Comparison of ENCODE assay signal across 8 mouse cellular contexts in the genomic region with DNA sequence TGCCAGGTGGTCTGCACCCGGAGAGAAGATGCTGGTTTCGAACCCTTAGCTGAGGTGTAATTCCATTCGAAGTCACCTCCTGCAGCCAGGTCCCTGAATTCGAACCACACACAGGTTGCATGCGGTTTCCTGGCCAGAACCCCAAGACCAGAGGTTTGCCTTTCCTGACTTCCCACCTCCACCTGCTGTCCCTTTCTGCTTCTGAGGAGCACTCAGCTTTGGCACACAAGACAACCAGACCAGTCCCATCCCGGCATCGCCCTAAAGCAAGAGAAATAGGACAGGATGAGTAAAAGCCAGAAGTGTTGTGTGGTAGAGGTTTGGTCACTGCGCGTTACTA. TPM values are rescaled to one million over a fixed set of nuclear protein-coding genes. Genes with fewer than 3 reads are reported as not detected.
DNase-seq lines count a peak whose midpoint lies in the region; ATAC-seq and TF ChIP-seq lines count a peak whose summit lies in the region.

No protein-coding gene starts in this region.

- peak overlapping the region; percentile 75 to 100 for H3K4me3 ChIP-seq in heart, embryonic 14.5 days (ENCODE audit: control insufficient read depth in 1 of 2, insufficient read depth in 1 of 2, low read depth in 1 of 2, low read length in 2 of 2)
- peak overlapping the region; percentile 85 for H3K4me3 ChIP-seq in ES-Bruce4 (ENCODE audit: low read depth, low read length)
- H3K4me3 ChIP-seq in hindbrain, embryonic 11.5 days (ENCODE audit: low read depth, low read length): peak overlapping the region; percentile 72
- peak overlapping the region; percentile 74 for H3K4me3 ChIP-seq in midbrain, embryonic 12.5 days

- no peaks in the 10 kb centered on the region for H3K36me3 ChIP-seq in heart, embryonic 14.5 days (ENCODE audit: control insufficient read depth, insufficient read depth, low read length)
- no peaks in the 10 kb centered on the region for H3K36me3 ChIP-seq in ES-Bruce4 (ENCODE audit: control insufficient read depth, insufficient read depth, low read length, poor library complexity, severe bottlenecking)
- no peaks in the 10 kb centered on the region for H3K36me3 ChIP-seq in hindbrain, embryonic 11.5 days (ENCODE audit: control insufficient read depth, insufficient read depth, low read length)
- no peaks in the 10 kb centered on the region for H3K36me3 ChIP-seq in midbrain, embryonic 12.5 days

- no peak for DNase-seq in heart, adult 11 months
- no peak for DNase-seq in hindbrain, embryonic 11.5 days (ENCODE audit: low spot score)
- no peak for DNase-seq in adrenal gland, postnatal 36 days
- no peak for DNase-seq in frontal cortex, postnatal 25 days (ENCODE audit: low spot score in 2 of 2)
- DNase-seq in urinary bladder, postnatal 25 days (ENCODE audit: low spot score): no peak

- H3K27me3 ChIP-seq in heart, embryonic 14.5 days (ENCODE audit: control insufficient read depth, insufficient read depth, low read length): no peaks in the 10 kb centered on the region
- 0 out of 2 replicates have a peak, but pooled peaks cover 1% of the 10 kb centered on the region for H3K27me3 ChIP-seq in ES-Bruce4 (ENCODE audit: control insufficient read depth, insufficient read depth, low read length, poor library complexity, severe bottlenecking)
- no peaks in the 10 kb centered on the region for H3K27me3 ChIP-seq in hindbrain, embryonic 11.5 days (ENCODE audit: control insufficient read depth, insufficient read depth, low read length)
- no peaks in the 10 kb centered on the region for H3K27me3 ChIP-seq in midbrain, embryonic 12.5 days

- no peaks in the 10 kb centered on the region for H3K9me3 ChIP-seq in heart, embryonic 14.5 days (ENCODE audit: control insufficient read depth, low read length)
- no peaks in the 10 kb centered on the region for H3K9me3 ChIP-seq in ES-Bruce4 (replicated peaks; ENCODE audit: control insufficient read depth, insufficient read depth, low read length, poor library complexity, severe bottlenecking)
- H3K9me3 ChIP-seq in hindbrain, embryonic 11.5 days (ENCODE audit: control insufficient read depth, low read length): no peaks in the 10 kb centered on the region
- H3K9me3 ChIP-seq in midbrain, embryonic 12.5 days: no peaks in the 10 kb centered on the region

- peak overlapping the region; percentile 84 for H3K4me2 ChIP-seq in heart, embryonic 14.5 days (ENCODE audit: low read length)
- H3K4me2 ChIP-seq in hindbrain, embryonic 11.5 days (replicated peaks; ENCODE audit: low read depth, low read length): peak overlapping the region; percentile 72
- H3K4me2 ChIP-seq in midbrain, embryonic 12.5 days (replicated peaks): peak overlapping the region; percentile 68

- peak overlapping the region; percentile 91 to 94 for H3K27ac ChIP-seq in heart, embryonic 14.5 days (replicated peaks in 1 of 2; ENCODE audit: control insufficient read depth in 1 of 2, insufficient read depth in 1 of 2, low read depth in 2 of 2, low read length in 2 of 2)
- H3K27ac ChIP-seq in ES-Bruce4 (ENCODE audit: insufficient read depth, low read length): no peak overlapping the region
- H3K27ac ChIP-seq in hindbrain, embryonic 11.5 days (ENCODE audit: low read depth, low read length): peak overlapping the region; percentile 67; the same call in 1 of the 2 replicates
- H3K27ac ChIP-seq in midbrain, embryonic 12.5 days (replicated peaks): peak overlapping the region; percentile 84; the same call in 1 of the 2 replicates

- no peak for TF ChIP-seq EP300 in ES-Bruce4 (IDR thresholded peaks at IDR 0.05; ENCODE audit: insufficient read depth, low read depth, low read length)

- peaks cover 7 to 17% of the 10 kb centered on the region in 2 experiments for H3K4me1 ChIP-seq in heart, embryonic 14.5 days (ENCODE audit: control insufficient read depth in 2 of 2, insufficient read depth in 2 of 2, low read length in 2 of 2)
- no peaks in the 10 kb centered on the region for H3K4me1 ChIP-seq in ES-Bruce4 (ENCODE audit: control insufficient read depth, insufficient read depth, low read length)
- H3K4me1 ChIP-seq in hindbrain, embryonic 11.5 days (replicated peaks; ENCODE audit: control insufficient read depth, insufficient read depth, low read length): no peaks in the 10 kb centered on the region
- H3K4me1 ChIP-seq in midbrain, embryonic 12.5 days: peaks cover 13% of the 10 kb centered on the region

- 24% methylated on average over 8 of the region's 9 CpGs for WGBS in heart, embryonic 14.5 days
- 28% methylated on average over 9 of the region's 9 CpGs for WGBS in hindbrain, embryonic 11.5 days
- WGBS in midbrain, embryonic 12.5 days: 39% methylated on average over 9 of the region's 9 CpGs

- H3K9ac ChIP-seq in heart, embryonic 14.5 days (ENCODE audit: low read length): peak overlapping the region; percentile 84
- peak overlapping the region; percentile 63 for H3K9ac ChIP-seq in ES-Bruce4 (ENCODE audit: low read depth, poor library complexity, severe bottlenecking)
- H3K9ac ChIP-seq in hindbrain, embryonic 11.5 days (ENCODE audit: low read depth, low read length): peak overlapping the region; percentile 71
- H3K9ac ChIP-seq in midbrain, embryonic 12.5 days (replicated peaks): peak overlapping the region; percentile 74

- TF ChIP-seq CTCF in ES-Bruce4 (IDR thresholded peaks at IDR 0.05; ENCODE audit: low read depth, low read length): no peak

- no peak for TF ChIP-seq POLR2A in ES-Bruce4 (IDR thresholded peaks at IDR 0.05; ENCODE audit: insufficient read depth, low read length)

- ATAC-seq in heart, embryonic 14.5 days (ENCODE audit: insufficient number of reproducible peaks, insufficient read depth, low FRiP score, low read depth): no peak
- ATAC-seq in hindbrain, embryonic 11.5 days (ENCODE audit: low FRiP score): 0 out of 2 replicates have a peak, but pooled peaks have one; percentile 0
- ATAC-seq in midbrain, embryonic 12.5 days (ENCODE audit: low FRiP score, low read depth): no peak

RNA-seq across cellular contexts. Expression of a gene that starts 0.5 kb away (rescaled TPM):
- polyA plus RNA-seq in heart, embryonic 14.5 days (2014; fragmentation: Nextera tagmentation; extraction: Ambion mirVana): 611 and 671 TPM in 2 replicates
- polyA plus RNA-seq in ES-Bruce4 (2011; ENCODE audit: insufficient read depth, insufficient read length, low read depth, missing spikeins): 16.0 and 17.8 TPM in 2 replicates
- 17.3 and 23.8 TPM in 2 replicates for polyA plus RNA-seq in hindbrain, embryonic 11.5 days (2014; fragmentation: Nextera tagmentation; extraction: Ambion mirVana)
- 27.2 and 28.7 TPM in 2 replicates for polyA plus RNA-seq in midbrain, embryonic 12.5 days (2016; fragmentation: Nextera tagmentation; extraction: Ambion mirVana)
- 100 to 1,000 TPM; 379 to 391 TPM for total RNA-seq in adrenal gland, postnatal 36 days (2021)

Comparison
In these comparisons a context has a peak if more than half of its experiments do, and no peak if none do; other contexts are left out.
1. RNA of a gene that starts 0.5 kb away (polyA plus RNA-seq): 611 to 671 TPM in heart, embryonic 14.5 days; 27.2 to 28.7 TPM in midbrain, embryonic 12.5 days, 17.3 to 23.8 TPM in hindbrain, embryonic 11.5 days and 16.0 to 17.8 TPM in ES-Bruce4; every median in the first group is over 10 times any median in the second.
2. Peak in every context shown above with its lines, with median percentiles within 50 percentile points of each other: H3K4me2 ChIP-seq, H3K4me3 ChIP-seq and H3K9ac ChIP-seq.